Mouse (Mus musculus) spleen, adult 2 months (tissue): Measurements from ENCODE around the gene Tmem238.

ENCODE experiments used
- CTCF ChIP-seq: fragments of 200-500 bp; IDR thresholded peaks from 2 replicates; pipeline ENCODE4 v1.5.1; 2011; ENCODE audit warnings: mild to moderate bottlenecking, inconsistent platforms; ENCODE audit not compliant: insufficient read depth, insufficient read length, insufficient replicate concordance; ENCODE audit errors: extremely low read depth
- POLR2A ChIP-seq: fragments of 200-500 bp; IDR thresholded peaks from 2 replicates; pipeline ENCODE4 v1.6.1; 2011; ENCODE audit warnings: low read depth, low read length, inconsistent platforms

- no peak for TF ChIP-seq CTCF
- no peak for TF ChIP-seq POLR2A
These were observed 47.0 kb downstream of the Tmem238 start for GRCm38 (mm10) chr7:4742482-4742819.
